Mouse (Mus musculus): ENCODE data around the gene Srr. TPM values are rescaled to one million over a fixed set of nuclear protein-coding genes. Genes with fewer than 3 reads are reported as not detected.
A peak's percentile ranks its signal among the peaks of the same experiment; 100 is the strongest.

Srr gene
- total RNA-seq, 2 experiments from 2014 or later = 24.7 to 28.0 TPM

GRCm38 (mm10) chr11:74907850-74908249 lies 17.9 kb downstream of the Srr start:
- DNase-seq = no peak

GRCm38 (mm10) chr11:74902416-74902815 lies 23.3 kb downstream of the Srr start:
- no peak for DNase-seq

GRCm38 (mm10) chr11:74901555-74901954 lies 24.2 kb downstream of the Srr start:
- no peak for DNase-seq

- no peak for DNase-seq
These were observed 27.3 kb downstream of the Srr start for GRCm38 (mm10) chr11:74898517-74898827.

- DNase-seq = peak; percentile 88
These were observed 27.9 kb downstream of the Srr start, which contains the start of gene Tsr1 for GRCm38 (mm10) chr11:74897678-74898516. Tsr1 (plus strand) TSS chr11:74898071.

- peak; percentile 71 for DNase-seq
These were observed 28.7 kb downstream of the Srr start, which contains the start of gene Sgsm2 for GRCm38 (mm10) chr11:74896901-74897677. Sgsm2 (minus strand) TSS chr11:74897060.

- peak; percentile 50 for DNase-seq
These were observed 29.5 kb downstream of the Srr start for GRCm38 (mm10) chr11:74895980-74896900.

GRCm38 (mm10) chr11:74894619-74895018 lies 31.1 kb downstream of the Srr start:
- no peak for DNase-seq

- no peak for DNase-seq
These were observed 42.6 kb downstream of the Srr start for GRCm38 (mm10) chr11:74883098-74883497.

GRCm38 (mm10) chr11:74881979-74882378 lies 43.8 kb downstream of the Srr start:
- no peak for DNase-seq

- no peak for DNase-seq
These were observed 44.7 kb downstream of the Srr start for GRCm38 (mm10) chr11:74880999-74881398.

GRCm38 (mm10) chr11:74876801-74877200 lies 48.9 kb downstream of the Srr start:
- DNase-seq = peak; percentile 43

- DNase-seq = no peak
These were observed 51.1 kb downstream of the Srr start for GRCm38 (mm10) chr11:74874630-74875029.

GRCm38 (mm10) chr11:74870991-74871622 lies 54.6 kb downstream of the Srr start:
- DNase-seq = no peak

- peak; percentile 34 for DNase-seq
These were observed 55.2 kb downstream of the Srr start for GRCm38 (mm10) chr11:74870544-74870943.

GRCm38 (mm10) chr11:74869603-74870002 lies 56.1 kb downstream of the Srr start:
- no peak for DNase-seq

GRCm38 (mm10) chr11:74868046-74868760 lies 57.5 kb downstream of the Srr start:
- DNase-seq = peak; percentile 34

- peak; percentile 86 for DNase-seq
These were observed 58.6 kb downstream of the Srr start for GRCm38 (mm10) chr11:74867181-74867580.

GRCm38 (mm10) chr11:74866640-74867039 lies 59.1 kb downstream of the Srr start:
- peak; percentile 85 for DNase-seq

- DNase-seq = no peak
These were observed 60.5 kb downstream of the Srr start for GRCm38 (mm10) chr11:74865252-74865651.

GRCm38 (mm10) chr11:74864421-74864820 lies 61.3 kb downstream of the Srr start:
- no peak for DNase-seq
